Mouse (Mus musculus) hindbrain, embryonic 14.5 days (tissue): ENCODE results near the gene Dars2. TPM values are rescaled to one million over a fixed set of nuclear protein-coding genes. Genes with fewer than 3 reads are reported as not detected.

Source experiments
- ATAC-seq: fragments of 200-750 bp; cut with Nextera tagmentation; 2 replicates; pipeline ENCODE4 v1.8.0; 2017; ENCODE audit warnings: moderate number of reproducible peaks, mild to moderate bottlenecking, moderate TSS enrichment, moderate library complexity; ENCODE audit not compliant: low FRiP score
- DNase-seq: peaks from one replicate; pipeline ENCODE4 v3.0.0-alpha.2; 2015; ENCODE audit warnings: low spot score
- H3K27ac ChIP-seq: fragments of 300-500 bp; sonication (generic); 2 replicates; pipeline ENCODE4 v1.5.1; 2014; ENCODE audit warnings: mild to moderate bottlenecking, moderate library complexity
- H3K27me3 ChIP-seq: fragments of 300-500 bp; sonication (generic); 2 replicates; pipeline ENCODE4 v1.6.1; 2014; ENCODE audit warnings: mild to moderate bottlenecking, low read length, mixed read lengths; ENCODE audit not compliant: control insufficient read depth, insufficient read depth
- H3K36me3 ChIP-seq: fragments of 300-500 bp; sonication (generic); replicated peaks from 2 replicates; pipeline ENCODE4 v1.6.1; 2014; ENCODE audit not compliant: control insufficient read depth, insufficient read depth
- H3K4me1 ChIP-seq: fragments of 300-500 bp; sonication (generic); replicated peaks from 2 replicates; pipeline ENCODE4 v1.6.1; 2014; ENCODE audit warnings: antibody characterized with exemption, low read length, mixed read lengths; ENCODE audit not compliant: control insufficient read depth, insufficient read depth
- H3K4me2 ChIP-seq: fragments of 300-500 bp; sonication (generic); replicated peaks from 2 replicates; pipeline ENCODE4 v1.6.1; 2014; ENCODE audit warnings: mild to moderate bottlenecking, moderate library complexity
- H3K4me3 ChIP-seq: fragments of 300-500 bp; sonication (generic); replicated peaks from 2 replicates; pipeline ENCODE4 v1.5.1; 2014; ENCODE audit warnings: mild to moderate bottlenecking, low read length
- H3K9ac ChIP-seq: fragments of 300-500 bp; sonication (generic); 2 replicates; pipeline ENCODE4 v1.6.1; 2014
- H3K9me3 ChIP-seq: fragments of 300-500 bp; sonication (generic); 2 replicates; pipeline ENCODE4 v1.6.1; 2016; ENCODE audit warnings: low read length; ENCODE audit not compliant: control insufficient read depth
- WGBS: fragments of 180-500 bp; shearing (Covaris S2); extraction: QIAGEN DNeasy Blood & Tissue Kit; methylation state at CpG from one replicate; pipeline ENCODE4 v1.1.7; 2014; 5-methylcytosine and 5-hydroxymethylcytosine counted together
- polyA plus RNA-seq: library from polyadenylated mRNA; unstranded; fragments of >200 nt; fragmentation: Nextera tagmentation; extraction: Ambion mirVana; gene quantifications from 2 replicates; pipeline ENCODE4 v1.2.1, GENCODE M21; 2014

Dars2 gene
- 28.3 and 30.8 TPM in 2 replicates for polyA plus RNA-seq

DNA sequence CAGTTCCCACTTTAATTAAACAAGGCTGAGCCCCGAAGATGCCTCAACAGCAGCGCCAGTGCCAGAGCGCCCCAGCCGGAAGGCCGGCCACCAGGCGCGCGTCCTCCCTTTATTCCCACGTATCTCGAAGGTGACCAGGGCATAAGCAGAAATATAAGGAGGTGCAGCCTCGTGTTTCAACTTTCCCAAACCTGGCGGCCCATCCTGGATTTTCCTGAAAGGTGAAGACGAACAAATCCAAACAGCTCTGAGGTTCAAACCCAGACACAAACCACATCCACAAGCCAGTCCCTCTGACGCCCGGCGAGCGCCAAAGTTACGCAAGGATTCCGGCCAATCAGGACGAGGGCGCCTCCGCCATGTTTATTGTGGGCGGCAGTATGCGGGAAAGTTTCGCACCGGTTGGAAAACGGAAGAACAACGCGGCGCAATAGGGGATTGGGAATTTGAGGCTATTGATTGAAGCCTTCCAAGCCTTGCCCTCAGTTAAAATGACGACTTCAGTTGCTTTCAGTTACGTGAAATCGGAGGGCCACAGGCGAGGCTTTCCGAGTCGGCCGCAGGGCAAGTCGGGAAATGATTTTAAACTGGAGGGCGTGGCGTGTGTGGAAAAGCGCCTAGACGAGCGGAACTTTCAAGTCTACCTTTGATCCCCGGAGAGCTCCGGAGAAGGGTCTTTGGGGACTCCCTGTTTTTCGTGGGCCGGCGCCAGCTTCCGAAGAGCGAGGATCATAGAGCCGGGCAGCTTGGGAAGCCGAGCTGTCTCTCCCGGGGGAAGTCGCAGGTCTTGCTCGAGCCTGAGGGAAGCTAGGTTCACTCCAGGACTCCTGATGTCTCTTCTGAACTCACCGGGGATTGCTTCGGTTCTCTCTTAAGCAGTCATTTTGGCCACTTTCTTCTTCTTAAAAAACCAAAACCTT is at the start of gene Dars2, which contains the start of gene Cenpl:
Gene Dars2 (minus strand): TSS at position 307 of the 920 bp plus-strand sequence.
Gene Cenpl (plus strand): TSS at position 362 of the 920 bp plus-strand sequence.
- peak; percentile 98 for DNase-seq
- Histone ChIP-seq H3K4me2 (peak within 1 kb of the TSS; percentile 73), H3K9me3 (no peaks in the 10 kb centered on the region), H3K27ac (peak within 1 kb of the TSS; percentile 77), H3K27me3 (no peaks in the 10 kb centered on the region), H3K4me3 (peak within 1 kb of the TSS; percentile 59), H3K9ac (peak within 1 kb of the TSS; percentile 69), H3K36me3 (no peaks in the 10 kb centered on the region), H3K4me1 (peaks cover 25% of the 10 kb centered on the region)
- peak; percentile 98 for ATAC-seq
- under 1% methylated on average over 57 of the region's 57 CpGs for WGBS

DNA sequence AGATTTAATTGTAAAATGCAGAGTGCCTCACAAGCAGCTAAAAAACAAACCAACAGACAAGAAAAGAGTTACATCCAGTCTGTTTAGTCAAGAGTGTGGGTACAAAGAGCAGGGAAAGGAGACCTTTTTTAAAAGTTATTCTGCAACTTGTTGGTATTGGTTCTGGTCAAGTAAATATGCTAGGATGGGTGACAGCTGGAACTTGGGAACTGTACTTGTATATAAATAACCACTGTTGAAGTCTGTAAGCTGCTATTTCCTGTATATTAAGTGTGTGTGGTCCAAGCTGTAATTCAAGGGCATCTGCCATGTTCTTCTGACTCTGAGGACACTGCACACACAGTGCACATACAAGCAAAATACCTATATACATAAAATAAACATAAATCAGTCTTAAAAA is 44.1 kb upstream of the Dars2 start:
- H3K9me3 ChIP-seq, result no peaks in the 10 kb centered on the region
- DNase-seq, result no peak
- H3K27me3 ChIP-seq, result no peaks in the 10 kb centered on the region
- ATAC-seq, result no peak
- peaks cover under 1% of the 10 kb centered on the region for H3K36me3 ChIP-seq
- H3K4me3 ChIP-seq, result no peak overlapping the region
- no peak overlapping the region for H3K9ac ChIP-seq
- H3K4me1 ChIP-seq, result no peaks in the 10 kb centered on the region
- H3K27ac ChIP-seq, result no peak overlapping the region
- H3K4me2 ChIP-seq, result no peak overlapping the region

DNA sequence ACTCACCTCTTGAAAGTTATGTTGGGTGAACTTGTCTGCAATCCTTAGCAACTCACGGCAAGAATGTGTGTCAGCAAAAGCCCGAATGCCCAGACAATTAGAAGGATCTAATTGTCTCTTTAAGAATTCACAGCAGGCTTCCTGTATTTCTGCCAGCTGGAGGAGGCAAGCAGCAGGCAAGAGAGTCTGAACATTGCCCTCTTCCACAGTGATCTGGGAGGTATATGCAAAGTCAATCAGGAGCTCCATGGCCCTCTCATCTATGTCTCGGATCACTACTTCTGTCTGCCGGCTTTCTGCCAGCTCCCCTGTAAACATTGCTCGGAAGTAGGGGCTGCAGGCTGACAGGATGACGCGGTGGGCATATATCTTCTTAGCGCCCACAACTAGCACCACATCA is 38.8 kb upstream of the Dars2 start:
- ATAC-seq (no peak), DNase-seq (no peak)
- Histone ChIP-seq H3K27ac (no peak overlapping the region), H3K9me3 (no peaks in the 10 kb centered on the region), H3K36me3 (peaks cover 37% of the 10 kb centered on the region), H3K27me3 (no peaks in the 10 kb centered on the region), H3K4me2 (no peak overlapping the region), H3K4me1 (no peaks in the 10 kb centered on the region), H3K9ac (no peak overlapping the region), H3K4me3 (no peak overlapping the region)
- WGBS, result 84% methylated on average over 8 of the region's 8 CpGs

DNA sequence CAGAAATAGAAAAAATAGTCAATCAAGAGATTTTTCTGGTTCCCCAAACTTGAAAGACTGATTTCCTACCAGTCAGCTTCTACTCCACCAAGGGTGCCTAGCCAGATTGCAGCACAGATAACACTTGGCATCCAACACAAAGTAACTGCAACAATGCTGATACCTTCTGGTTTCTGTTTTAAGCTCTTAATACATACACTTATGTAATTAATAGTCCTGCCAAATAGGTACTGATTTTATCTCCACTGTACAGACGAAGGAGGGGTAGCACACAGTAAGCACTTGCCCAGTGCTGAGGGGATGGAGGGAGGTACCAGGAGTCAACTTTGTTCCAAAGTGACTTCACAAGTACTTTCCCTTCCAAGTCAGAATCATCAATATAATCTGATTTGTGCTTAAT is 33.4 kb upstream of the Dars2 start:
- Histone ChIP-seq H3K27ac (no peak overlapping the region), H3K9me3 (no peaks in the 10 kb centered on the region), H3K9ac (no peak overlapping the region), H3K36me3 (peaks cover 62% of the 10 kb centered on the region), H3K4me1 (no peaks in the 10 kb centered on the region), H3K27me3 (no peaks in the 10 kb centered on the region), H3K4me3 (no peak overlapping the region), H3K4me2 (no peak overlapping the region)
- ATAC-seq (no peak), DNase-seq (no peak)
- WGBS, result 79% methylated on average over 1 of the region's 1 CpGs

DNA sequence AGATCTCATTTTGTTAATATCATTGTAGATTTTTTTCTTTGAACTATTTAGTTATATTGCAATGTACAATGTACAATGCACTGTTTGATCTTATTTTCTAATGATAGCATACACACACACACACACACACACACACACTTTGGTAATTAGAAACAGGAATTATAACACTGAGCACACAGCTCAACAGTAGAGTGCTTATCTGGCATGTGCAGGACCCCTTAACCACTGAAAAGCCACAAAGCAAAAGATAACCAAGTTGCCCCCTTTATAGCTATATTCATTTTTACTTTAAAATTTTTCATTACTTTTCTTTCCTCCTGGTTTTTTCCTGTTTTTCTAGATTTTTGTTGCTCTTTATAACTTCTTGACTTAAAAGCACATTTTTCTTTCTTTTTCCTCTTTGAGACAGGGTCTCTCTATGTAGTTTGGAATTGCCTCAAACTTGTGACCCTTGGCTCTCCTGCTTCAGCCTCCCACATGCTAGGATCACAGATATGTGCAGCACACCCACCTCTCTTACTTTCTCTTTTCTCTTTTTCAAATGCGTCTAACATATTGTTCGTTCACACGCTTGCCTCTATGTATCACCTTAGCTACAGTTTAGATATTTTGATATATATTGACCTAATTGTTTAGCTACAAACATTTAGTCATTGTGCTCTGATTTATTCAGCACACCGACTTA is 29.4 kb upstream of the Dars2 start:
- Histone ChIP-seq H3K4me2 (no peak overlapping the region), H3K27ac (no peak overlapping the region), H3K4me1 (no peaks in the 10 kb centered on the region), H3K36me3 (peaks cover 70% of the 10 kb centered on the region), H3K4me3 (no peak overlapping the region), H3K9me3 (no peaks in the 10 kb centered on the region), H3K27me3 (no peaks in the 10 kb centered on the region), H3K9ac (no peak overlapping the region)
- ATAC-seq (no peak), DNase-seq (no peak)
- WGBS, result 99% methylated on average over 4 of the region's 4 CpGs

DNA sequence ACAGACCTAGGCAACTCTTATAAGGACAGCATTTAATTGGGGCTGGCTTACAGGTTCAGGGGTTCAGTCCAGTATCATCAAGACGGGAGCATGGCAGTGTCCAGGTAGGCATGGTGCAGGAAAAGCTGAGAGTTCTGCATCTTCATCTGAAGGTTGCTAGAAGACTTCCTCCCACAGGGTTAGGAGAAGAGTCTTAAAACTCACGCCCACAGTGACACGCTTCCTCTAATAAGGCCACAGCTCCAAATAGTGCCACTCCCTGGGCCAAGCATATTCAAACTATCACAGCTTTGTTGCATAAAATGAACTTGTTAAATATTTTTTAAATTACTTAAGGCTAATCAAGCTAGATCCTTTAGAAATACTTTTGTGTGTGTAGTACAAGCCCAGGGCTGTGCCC is 6.8 kb upstream of the Dars2 start:
- DNase-seq (no peak), ATAC-seq (no peak)
- WGBS, result 86% methylated on average over 3 of the region's 3 CpGs
- Histone ChIP-seq H3K36me3 (no peaks in the 10 kb centered on the region; the same call in none of the 2 replicates), H3K4me3 (no peak overlapping the region), H3K27me3 (no peaks in the 10 kb centered on the region), H3K9ac (no peak overlapping the region), H3K4me1 (peaks cover 11% of the 10 kb centered on the region), H3K9me3 (no peaks in the 10 kb centered on the region), H3K27ac (no peak overlapping the region), H3K4me2 (no peak overlapping the region)

DNA sequence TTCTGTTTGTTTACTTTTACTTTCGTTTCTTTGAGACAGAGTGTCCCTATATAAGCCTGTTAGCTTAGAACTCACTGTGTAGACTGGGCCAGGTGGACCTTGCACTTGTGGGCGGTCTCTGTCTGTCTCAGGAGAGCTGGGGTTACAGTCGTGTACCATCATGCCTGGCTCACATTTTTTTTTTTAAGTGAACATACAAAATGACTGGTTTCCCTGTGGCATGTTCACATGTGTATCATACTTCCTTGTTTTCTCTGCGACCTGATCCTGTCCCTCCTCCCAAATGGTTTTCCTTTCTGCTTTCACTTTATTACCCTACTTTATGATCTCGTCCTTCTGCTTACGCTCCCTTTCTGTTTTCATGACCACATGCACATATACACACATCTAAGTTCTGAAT is 5.8 kb upstream of the Dars2 start:
- Histone ChIP-seq H3K36me3 (no peaks in the 10 kb centered on the region; the same call in none of the 2 replicates), H3K4me1 (peaks cover 21% of the 10 kb centered on the region), H3K27me3 (no peaks in the 10 kb centered on the region), H3K4me2 (no peak overlapping the region), H3K4me3 (no peak overlapping the region), H3K27ac (no peak overlapping the region), H3K9me3 (no peaks in the 10 kb centered on the region), H3K9ac (no peak overlapping the region)
- WGBS, result 92% methylated on average over 6 of the region's 6 CpGs
- ATAC-seq (no peak), DNase-seq (no peak)

DNA sequence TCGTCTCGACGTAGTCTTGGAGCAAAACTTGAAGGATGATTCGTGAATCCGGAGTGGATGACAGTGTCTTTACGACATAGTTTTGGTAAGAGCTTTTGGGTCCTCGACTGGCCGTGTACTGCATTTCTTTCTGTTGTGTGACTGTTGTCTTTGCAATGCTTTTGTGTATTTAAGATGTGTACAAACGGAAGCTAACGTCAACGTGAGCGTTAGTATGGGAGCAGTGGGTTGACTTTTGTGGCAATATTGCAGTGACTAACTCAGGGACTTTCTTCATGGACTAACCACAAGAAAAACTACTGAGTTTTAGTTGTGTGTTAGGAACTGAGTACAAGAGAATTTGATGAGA is 788 bp upstream of the Dars2 start:
- peaks cover 25% of the 10 kb centered on the region for H3K4me1 ChIP-seq
- DNase-seq (no peak), ATAC-seq (no peak)
- under 1% methylated on average over 12 of the region's 12 CpGs for WGBS
- H3K27ac ChIP-seq, result 0 out of 2 replicates have a peak overlapping the region, but pooled peaks have one; percentile 48
- peak overlapping the region; percentile 64 for H3K9ac ChIP-seq
- no peaks in the 10 kb centered on the region for H3K9me3 ChIP-seq
- no peaks in the 10 kb centered on the region for H3K36me3 ChIP-seq
- no peaks in the 10 kb centered on the region for H3K27me3 ChIP-seq
- peak overlapping the region; percentile 72 for H3K4me2 ChIP-seq
- peak overlapping the region; percentile 59 for H3K4me3 ChIP-seq

DNA sequence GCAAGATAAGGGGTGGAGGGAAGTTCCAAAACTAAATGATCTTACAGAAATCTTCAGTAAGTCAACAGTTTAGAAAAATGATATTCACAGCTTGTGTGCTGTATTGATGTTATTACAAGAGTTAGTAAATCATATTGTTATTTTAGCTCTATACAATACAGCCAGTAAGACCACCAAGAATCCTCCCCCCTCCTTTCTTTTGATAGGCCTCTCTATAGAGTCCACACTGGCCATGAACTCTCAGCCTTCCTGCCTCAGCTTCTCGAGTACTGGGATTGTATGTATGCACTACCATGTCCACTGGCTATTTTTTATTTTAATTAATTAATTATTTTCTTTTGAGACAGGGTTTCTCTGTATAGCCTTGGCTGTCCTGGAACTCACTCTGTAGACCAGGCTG is 7.1 kb downstream of the Dars2 start:
- H3K27ac ChIP-seq, result no peak overlapping the region
- 82% methylated on average over 1 of the region's 1 CpGs for WGBS
- DNase-seq (no peak), ATAC-seq (no peak)
- no peaks in the 10 kb centered on the region for H3K4me1 ChIP-seq
- peaks cover 32% of the 10 kb centered on the region for H3K36me3 ChIP-seq
- H3K27me3 ChIP-seq, result no peaks in the 10 kb centered on the region
- no peak overlapping the region for H3K4me3 ChIP-seq
- no peaks in the 10 kb centered on the region for H3K9me3 ChIP-seq
- H3K9ac ChIP-seq, result no peak overlapping the region
- no peak overlapping the region for H3K4me2 ChIP-seq
